Comparison of ENCODE assay signal across 16 mouse cellular contexts in the genomic region with DNA sequence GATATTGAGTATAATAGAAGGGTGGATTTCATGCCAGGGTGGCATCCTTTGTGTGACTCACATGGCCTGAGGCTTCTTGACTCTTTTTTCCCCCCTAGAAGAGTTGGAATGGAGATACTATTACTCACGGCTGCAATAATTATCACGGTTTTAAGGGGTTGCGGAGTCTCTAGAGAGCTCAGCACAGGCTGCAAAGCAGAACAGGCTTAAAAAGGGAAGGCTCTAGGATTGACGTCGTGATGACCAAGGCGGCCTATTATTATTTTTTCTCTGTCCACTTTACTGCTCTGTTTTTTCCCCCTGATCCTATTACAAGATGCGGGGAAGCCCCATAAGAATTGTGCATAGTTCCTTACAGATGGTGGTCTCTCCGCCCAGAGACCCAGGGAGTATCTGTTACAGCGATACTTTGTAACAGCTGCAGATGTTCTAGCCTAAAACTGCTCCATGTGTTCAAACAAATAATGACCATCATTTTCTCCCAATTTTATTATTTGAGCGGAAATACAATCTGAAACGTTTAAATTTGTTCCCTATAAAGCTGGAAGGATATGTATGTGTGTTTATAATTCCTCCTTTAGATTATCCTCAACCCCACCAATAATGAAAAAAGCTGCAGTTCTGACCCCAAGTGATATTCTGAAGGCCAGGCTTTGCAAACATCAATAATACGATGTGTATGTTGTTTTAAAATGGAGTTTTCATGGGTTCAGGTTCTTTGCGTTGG. TPM values are rescaled to one million over a fixed set of nuclear protein-coding genes. Genes with fewer than 3 reads are reported as not detected.
DNase-seq lines count a peak whose midpoint lies in the region; ATAC-seq and TF ChIP-seq lines count a peak whose summit lies in the region.
"Had no signal": no experiment of that assay in that cellular context is flagged by ENCODE, and none has a peak within 500 bp of the region (broad histone marks: within the 10 kb centered on the region; RNA-seq: fewer than 3 reads in every experiment).

No protein-coding gene starts in this region.

- no peaks in the 10 kb centered on the region for H3K9me3 ChIP-seq in embryonic facial prominence, embryonic 12.5 days
- no peaks in the 10 kb centered on the region for H3K9me3 ChIP-seq in limb, embryonic 13.5 days
- H3K9me3 ChIP-seq: liver, embryonic 15.5 days had no signal

- no peak for ATAC-seq in embryonic facial prominence, embryonic 12.5 days (ENCODE audit: insufficient number of reproducible peaks, insufficient read depth, low FRiP score, low TSS enrichment)
- no peak for ATAC-seq in limb, embryonic 13.5 days (ENCODE audit: low FRiP score, low read depth)
- ATAC-seq in granulocyte monocyte progenitor cell, adult 5-6 weeks (replicated peaks; ENCODE audit: poor library complexity, severe bottlenecking), result no peak

- peak overlapping the region; percentile 66 for H3K4me2 ChIP-seq in embryonic facial prominence, embryonic 12.5 days (replicated peaks)
- peak overlapping the region; percentile 73 for H3K4me2 ChIP-seq in limb, embryonic 13.5 days (replicated peaks)
- H3K4me2 ChIP-seq: liver, embryonic 15.5 days had no signal

- TF ChIP-seq CTCF in gastrocnemius, adult 2 months (IDR thresholded peaks at IDR 0.05), result no peak

- H3K36me3 ChIP-seq in embryonic facial prominence, embryonic 12.5 days, result no peaks in the 10 kb centered on the region
- no peaks in the 10 kb centered on the region; the same call in 1 of the 2 replicates for H3K36me3 ChIP-seq in limb, embryonic 13.5 days
- H3K36me3 ChIP-seq: liver, embryonic 15.5 days had no signal

- DNase-seq in gastrocnemius, adult 2 months, result no peak
- no peak for DNase-seq in gastrocnemius, postnatal 10 days
- DNase-seq in naive thymus-derived CD4-positive, alpha-beta T cell, adult 2 months (ENCODE audit: low read depth), result peak; percentile 10
- no peak for DNase-seq in kidney, adult 18-20 months
- DNase-seq in heart, postnatal 25 days (ENCODE audit: low spot score), result no peak
- DNase-seq: adrenal gland, adult 8-10 months; cerebellum, adult 11 months; gastrocnemius, postnatal 14 days; kidney, postnatal 10 days; lung, postnatal 4 days; thymus, adult 18-20 months had no signal

- no peak overlapping the region; the same call in none of the 2 replicates for H3K27ac ChIP-seq in gastrocnemius, adult 2 months
- H3K27ac ChIP-seq in embryonic facial prominence, embryonic 12.5 days, result no peak overlapping the region
- peak overlapping the region; percentile 97 for H3K27ac ChIP-seq in limb, embryonic 13.5 days
- H3K27ac ChIP-seq: liver, embryonic 15.5 days had no signal

- no peak overlapping the region for H3K9ac ChIP-seq in embryonic facial prominence, embryonic 12.5 days
- peak overlapping the region; percentile 93 for H3K9ac ChIP-seq in limb, embryonic 13.5 days
- H3K9ac ChIP-seq: liver, embryonic 15.5 days had no signal

- 3% methylated on average over 13 of the region's 13 CpGs for WGBS in embryonic facial prominence, embryonic 12.5 days
- 7% methylated on average over 13 of the region's 13 CpGs for WGBS in limb, embryonic 13.5 days

- H3K4me1 ChIP-seq in embryonic facial prominence, embryonic 12.5 days, result peaks cover 20% of the 10 kb centered on the region
- peaks cover 23% of the 10 kb centered on the region for H3K4me1 ChIP-seq in limb, embryonic 13.5 days

- peaks cover 53% of the 10 kb centered on the region for H3K27me3 ChIP-seq in embryonic facial prominence, embryonic 12.5 days
- H3K27me3 ChIP-seq in limb, embryonic 13.5 days, result peaks cover 80% of the 10 kb centered on the region

- intact Hi-C loops in gastrocnemius, adult 2 months (cut with DNase I), result no loop called here
- intact Hi-C loops in heart, postnatal 25 days (cut with DNase I), result no loop called here

- peak overlapping the region; percentile 74 for H3K4me3 ChIP-seq in gastrocnemius, adult 2 months
- peak overlapping the region; percentile 54; the same call in 1 of the 2 replicates for H3K4me3 ChIP-seq in embryonic facial prominence, embryonic 12.5 days
- H3K4me3 ChIP-seq in limb, embryonic 13.5 days, result peak overlapping the region; percentile 64
- H3K4me3 ChIP-seq: liver, embryonic 15.5 days had no signal

RNA-seq across cellular contexts. Expression of gene Rsrc1, which starts 4.1 kb away (rescaled TPM):
- total RNA-seq in gastrocnemius, adult 2 months (2021), result 10 to 100 TPM; 11.6 to 14.8 TPM
- total RNA-seq in gastrocnemius, postnatal 10 days (2021), result 10 to 100 TPM; 21.9 to 22.8 TPM
- polyA plus RNA-seq in embryonic facial prominence, embryonic 12.5 days (2016; fragmentation: Nextera tagmentation; extraction: Ambion mirVana), result 47.3 and 48.2 TPM in 2 replicates
- polyA plus RNA-seq in limb, embryonic 13.5 days (2015; fragmentation: Nextera tagmentation; extraction: Ambion mirVana), result 44.8 and 46.7 TPM in 2 replicates
- 41.4 and 44.6 TPM in 2 replicates for total RNA-seq in granulocyte monocyte progenitor cell, adult 5-6 weeks (2014; fragmentation: Nextera tagmentation)
- total RNA-seq in granulocyte monocyte progenitor cell, adult 5-6 weeks (2017), result 53.2 and 55.3 TPM in 2 replicates
- 10 to 100 TPM in 1 of 2 experiments, 1 to 10 TPM in 1; 8.9 to 13.8 TPM for total RNA-seq in heart, postnatal 25 days (2021)

RNA-seq across cellular contexts. Expression of gene Shox2, which starts 4.5 kb away (rescaled TPM):
- total RNA-seq in gastrocnemius, adult 2 months (2021), result 1 to 10 TPM; 1.4 to 2.3 TPM
- total RNA-seq in gastrocnemius, postnatal 10 days (2021), result 1 to 10 TPM; 5.1 to 8.5 TPM
- polyA plus RNA-seq in embryonic facial prominence, embryonic 12.5 days (2016; fragmentation: Nextera tagmentation; extraction: Ambion mirVana), result 31.6 and 38.4 TPM in 2 replicates
- polyA plus RNA-seq in limb, embryonic 13.5 days (2015; fragmentation: Nextera tagmentation; extraction: Ambion mirVana), result 61.6 and 65.2 TPM in 2 replicates
- not detected in 2 replicates for total RNA-seq in granulocyte monocyte progenitor cell, adult 5-6 weeks (2014; fragmentation: Nextera tagmentation)
- not detected in 2 replicates for total RNA-seq in granulocyte monocyte progenitor cell, adult 5-6 weeks (2017)
- 1 to 10 TPM; 1.0 to 1.1 TPM for total RNA-seq in heart, postnatal 25 days (2021)
- polyA plus RNA-seq: spleen, adult 2 months had no signal
